Mouse (Mus musculus) embryo, embryonic 10.5 days (tissue): Measurements from ENCODE around the gene Rad9a.

Experiments
- DNase-seq: peaks from one replicate; pipeline ENCODE4 v3.0.0-alpha.2; 2015; ENCODE audit warnings: low spot score

The Rad9a gene

DNA sequence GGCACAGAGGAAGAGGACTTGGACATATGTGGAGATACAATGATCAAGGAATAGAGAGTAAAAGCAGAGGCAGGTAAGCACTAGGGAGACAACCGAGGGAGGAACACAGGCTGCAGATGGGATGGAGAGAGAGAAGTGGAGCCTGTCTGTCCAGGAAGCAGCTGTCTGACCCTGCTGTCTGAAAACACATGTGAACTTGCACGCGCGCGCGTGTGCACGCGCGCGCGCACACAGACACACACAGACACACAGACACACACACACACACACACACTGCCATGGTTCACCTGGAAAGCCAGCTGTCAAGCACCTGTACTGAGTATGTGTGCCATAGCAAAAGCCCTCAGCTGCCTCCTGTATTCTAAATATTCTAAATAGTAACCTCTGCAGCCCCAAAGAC lies 16.8 kb upstream of the Rad9a start:
- no peak for DNase-seq

DNA sequence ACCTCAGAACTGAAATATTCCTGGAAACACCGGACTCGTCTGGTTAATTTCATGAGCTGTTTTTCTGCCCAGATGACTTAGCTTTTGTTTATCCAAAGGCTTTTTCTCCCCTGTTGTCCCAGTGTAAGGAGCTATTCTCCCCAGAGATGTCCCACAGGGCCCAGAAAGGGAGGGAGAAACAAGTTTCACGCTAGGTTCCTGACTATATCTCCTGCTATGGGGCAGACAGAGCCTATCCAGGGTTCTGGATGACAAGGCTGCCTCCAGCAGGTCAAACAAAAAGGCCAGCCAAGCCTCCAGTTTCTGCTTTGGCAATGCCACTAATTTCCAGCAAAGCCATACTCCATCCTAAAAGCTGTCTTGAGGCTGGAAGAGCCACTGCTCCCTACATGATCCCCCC lies 16.4 kb upstream of the Rad9a start:
- DNase-seq, result no peak

GRCm38 (mm10) chr19:4217140-4217539 lies 15.7 kb upstream of the Rad9a start:
- DNase-seq, result no peak

DNA sequence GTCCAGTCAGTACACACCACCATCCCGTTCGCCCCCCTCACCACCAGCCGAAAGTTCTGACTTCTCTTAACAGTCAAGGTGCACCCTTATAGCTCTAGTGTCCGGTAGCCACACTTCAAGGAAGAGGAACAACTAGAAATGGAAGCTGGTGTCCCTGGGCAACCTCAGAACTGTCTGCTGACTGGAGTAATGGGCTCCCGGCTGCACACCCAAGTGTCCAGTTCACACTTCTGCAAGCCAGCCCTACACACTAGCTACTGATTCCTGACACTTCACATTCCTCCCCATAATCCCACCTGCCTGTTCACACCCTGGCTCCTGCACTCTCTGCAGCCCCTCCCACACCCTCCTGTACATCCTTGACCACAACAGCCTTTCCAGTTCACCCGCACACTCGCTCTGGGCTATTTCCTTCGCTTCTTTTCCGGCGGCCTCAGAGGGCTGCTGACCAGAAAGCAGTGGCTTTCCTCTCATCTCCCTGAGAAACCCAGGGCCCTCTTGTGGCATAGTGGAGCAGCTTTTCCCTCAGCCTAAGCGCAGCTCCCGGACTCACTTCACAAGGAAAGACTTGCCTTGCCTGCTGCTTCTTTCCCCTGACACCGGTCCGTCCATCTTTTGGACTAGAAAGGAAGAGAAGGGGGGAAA lies 14.7 kb upstream of the Rad9a start:
- DNase-seq, result peak; percentile 78

- DNase-seq, result no peak
These were observed 14.0 kb upstream of the Rad9a start for GRCm38 (mm10) chr19:4215451-4215840.

DNA sequence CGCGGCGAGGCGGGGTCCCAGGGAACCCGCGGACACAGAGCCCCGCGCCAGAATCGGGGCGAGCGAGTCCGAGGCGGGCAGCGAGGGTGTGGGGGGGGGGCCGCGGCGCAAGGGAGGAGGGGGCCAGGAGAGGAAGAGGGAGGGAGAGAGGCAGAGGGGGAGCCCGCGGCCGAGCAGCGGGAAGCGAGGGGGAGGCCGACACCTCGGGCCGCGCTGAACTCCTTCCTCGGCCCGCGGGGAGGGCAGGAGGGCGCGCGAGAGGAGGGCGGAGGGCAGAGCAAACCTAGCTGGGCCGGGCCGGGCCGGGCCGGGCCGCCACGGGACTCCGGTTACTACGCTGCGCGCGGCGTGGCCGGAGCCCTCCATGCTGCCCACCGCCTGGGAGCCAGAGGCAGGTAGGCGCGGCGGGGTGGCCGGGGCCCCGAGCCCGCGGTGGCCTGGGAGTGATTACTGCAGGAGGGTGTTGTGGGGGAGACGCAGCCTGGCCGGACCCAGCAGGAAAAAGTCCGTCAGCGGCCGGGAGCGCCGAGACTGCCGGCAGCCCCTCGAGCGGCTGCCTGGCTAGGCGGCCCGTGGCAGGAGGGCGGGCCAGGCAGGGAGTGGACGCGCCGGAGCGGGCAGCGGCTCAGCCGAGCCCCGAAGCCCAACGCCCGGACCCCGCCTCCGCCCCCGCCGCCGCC lies 13.4 kb upstream of the Rad9a start:
- DNase-seq, result peak; percentile 49

GRCm38 (mm10) chr19:4214071-4214770 lies 12.8 kb upstream of the Rad9a start, which contains the start of the genes Clcf1 and AC109138.7:
Gene Clcf1, plus strand, starts transcription at chr19:4214238.
Gene AC109138.7, plus strand, starts transcription at chr19:4214357.
- DNase-seq, result peak; percentile 53

- DNase-seq, result peak; percentile 29
These were observed 12.1 kb upstream of the Rad9a start for GRCm38 (mm10) chr19:4213524-4213974.

- no peak for DNase-seq
These were observed 10.6 kb upstream of the Rad9a start for GRCm38 (mm10) chr19:4211891-4212588.

- no peak for DNase-seq
These were observed 7.1 kb upstream of the Rad9a start for GRCm38 (mm10) chr19:4208563-4208962.

GRCm38 (mm10) chr19:4206971-4207370 lies 5.5 kb upstream of the Rad9a start:
- peak; percentile 90 for DNase-seq

- no peak for DNase-seq
These were observed 3.4 kb upstream of the Rad9a start for GRCm38 (mm10) chr19:4204889-4205288.

DNA sequence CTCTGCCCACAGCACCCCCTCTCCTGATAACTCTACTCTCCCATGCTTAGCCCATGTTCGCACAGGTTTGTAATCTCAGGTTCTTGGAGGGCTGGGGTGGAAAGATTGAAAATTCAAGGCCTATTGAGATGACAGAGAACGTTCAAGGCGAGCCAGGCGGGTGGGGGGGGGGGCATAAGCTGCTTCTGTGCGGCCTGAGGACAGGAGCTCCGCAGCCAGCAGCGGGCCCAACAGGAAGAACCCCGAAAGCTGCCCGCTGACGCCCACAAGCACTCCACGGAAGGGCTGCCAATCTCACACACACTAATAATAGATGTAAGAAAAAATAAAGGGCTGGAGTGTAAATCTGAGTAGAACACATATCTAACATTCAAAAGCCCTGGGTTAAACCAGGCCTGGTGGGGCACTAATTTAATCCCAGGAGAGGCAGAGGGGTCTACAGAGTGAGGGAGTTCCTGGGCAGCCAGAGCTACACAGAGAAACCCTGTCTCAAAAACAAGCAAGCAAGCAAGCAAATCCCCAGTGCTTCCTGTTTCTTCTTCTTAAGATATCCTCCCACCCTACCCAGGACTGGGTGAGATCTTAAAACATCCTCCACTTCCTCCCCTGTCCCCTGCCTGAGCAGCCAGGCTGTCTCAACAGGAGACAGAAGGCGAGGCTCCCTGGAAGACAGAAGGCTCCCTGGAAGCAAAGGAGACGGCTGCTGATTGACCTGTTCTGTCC lies 2.3 kb upstream of the Rad9a start:
- DNase-seq, result no peak

- DNase-seq, result no peak
These were observed 1.7 kb upstream of the Rad9a start for GRCm38 (mm10) chr19:4203148-4203547.

GRCm38 (mm10) chr19:4202149-4202548 lies 687 bp upstream of the Rad9a start:
- DNase-seq, result no peak

- DNase-seq, result no peak
These were observed 4.3 kb downstream of the Rad9a start for GRCm38 (mm10) chr19:4197180-4197579.

GRCm38 (mm10) chr19:4196548-4196947 lies 4.9 kb downstream of the Rad9a start:
- DNase-seq, result no peak

DNA sequence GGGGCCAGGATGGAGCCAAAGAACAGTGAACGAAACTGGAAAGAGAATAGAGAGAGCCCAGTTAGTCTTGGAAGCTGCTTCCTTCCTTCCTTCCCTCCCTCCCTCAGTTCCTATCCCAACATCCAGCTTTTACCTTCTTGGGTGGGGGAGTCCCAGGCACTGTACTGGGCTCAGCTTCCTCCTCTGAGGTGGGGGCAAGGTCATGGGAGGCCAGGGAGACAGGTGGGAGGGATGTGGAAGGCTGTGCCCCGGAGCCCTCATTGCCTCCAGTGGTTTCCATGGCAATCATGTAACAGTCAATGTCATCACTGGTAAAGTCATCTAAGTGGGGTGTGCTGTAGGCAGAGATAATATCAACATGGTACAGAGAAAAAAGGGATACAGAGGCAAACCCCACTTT lies 5.4 kb downstream of the Rad9a start:
- DNase-seq, result no peak

DNA sequence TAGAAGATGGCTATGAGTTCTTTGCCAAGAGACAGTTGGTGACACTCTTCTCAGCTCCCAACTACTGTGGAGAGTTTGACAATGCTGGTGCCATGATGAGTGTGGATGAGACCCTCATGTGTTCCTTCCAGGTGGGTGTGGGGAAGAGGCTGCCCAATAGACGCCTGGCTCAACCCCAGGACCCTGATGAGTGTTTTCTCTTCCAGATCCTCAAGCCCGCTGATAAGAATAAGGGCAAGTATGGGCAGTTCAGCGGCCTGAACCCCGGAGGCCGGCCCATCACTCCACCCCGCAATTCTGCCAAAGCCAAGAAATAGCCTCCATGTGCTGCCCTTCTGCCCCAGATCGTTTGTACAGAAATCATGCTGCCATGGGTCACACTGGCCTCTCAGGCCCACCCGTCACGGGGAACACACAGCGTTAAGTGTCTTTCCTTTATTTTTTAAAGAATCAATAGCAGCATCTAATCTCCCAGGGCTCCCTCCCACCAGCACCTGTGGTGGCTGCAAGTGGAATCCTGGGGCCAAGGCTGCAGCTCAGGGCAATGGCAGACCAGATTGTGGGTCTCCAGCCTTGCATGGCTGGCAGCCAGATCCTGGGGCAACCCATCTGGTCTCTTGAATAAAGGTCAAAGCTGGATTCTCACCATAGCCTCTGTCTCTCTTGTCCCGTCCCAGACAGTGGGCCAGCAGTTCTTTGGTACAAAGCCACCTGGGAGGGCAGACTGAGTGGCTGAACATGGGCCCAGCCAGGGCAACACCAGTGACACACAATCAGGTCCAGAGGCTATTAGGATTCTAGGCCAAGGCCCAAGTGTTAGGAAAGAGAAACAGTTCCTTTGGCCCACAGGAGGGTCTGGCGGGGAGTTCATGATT lies 6.4 kb downstream of the Rad9a start:
- DNase-seq, result no peak

- DNase-seq, result no peak
These were observed 7.3 kb downstream of the Rad9a start for GRCm38 (mm10) chr19:4194021-4194724.
